ENCODE assay signal across 18 mouse cellular contexts in genomic region chr1:154112500-154112899, GRCm38 (mm10).
DNase-seq lines count a peak whose midpoint lies in the region; ATAC-seq and TF ChIP-seq lines count a peak whose summit lies in the region.
"Had no signal": no experiment of that assay in that cellular context is flagged by ENCODE, and none has a peak within 500 bp of the region (broad histone marks: within the 10 kb centered on the region; RNA-seq: fewer than 3 reads in every experiment).

No protein-coding gene starts in this region.

- H3K27me3 ChIP-seq in heart, adult 2 months (ENCODE audit: control insufficient read depth, insufficient read depth, low read length), result no peaks in the 10 kb centered on the region
- no peaks in the 10 kb centered on the region for H3K27me3 ChIP-seq in hindbrain, embryonic 11.5 days (ENCODE audit: control insufficient read depth, insufficient read depth, low read length)
- H3K27me3 ChIP-seq in forebrain, embryonic 13.5 days, result no peaks in the 10 kb centered on the region
- H3K27me3 ChIP-seq: kidney, embryonic 15.5 days; limb, embryonic 15.5 days; neural tube, embryonic 12.5 days had no signal

- intact Hi-C loops in heart, adult 2 months (cut with DNase I), result no loop called here
- intact Hi-C loops in heart, postnatal 36 days (cut with DNase I), result no loop called here

- TF ChIP-seq POLR2A in heart, adult 2 months (IDR thresholded peaks at IDR 0.05; ENCODE audit: insufficient read depth, low read depth, low read length), result no peak

- no peak for ATAC-seq in hindbrain, embryonic 11.5 days (ENCODE audit: low FRiP score)
- no peak for ATAC-seq in forebrain, embryonic 13.5 days
- ATAC-seq: CD4-positive, CD25-positive, alpha-beta regulatory T cell, adult 4 months; forebrain, embryonic 14.5 days; liver, postnatal 0 days had no signal

- WGBS in heart, adult 2 months, result 47% methylated on average over 3 of the region's 3 CpGs
- 75% methylated on average over 3 of the region's 3 CpGs for WGBS in hindbrain, embryonic 11.5 days
- 86% methylated on average over 3 of the region's 3 CpGs for WGBS in forebrain, embryonic 13.5 days

- no peak overlapping the region for H3K9ac ChIP-seq in heart, adult 2 months (ENCODE audit: low read depth, low read length)
- H3K9ac ChIP-seq in hindbrain, embryonic 11.5 days (ENCODE audit: low read depth, low read length), result no peak overlapping the region
- no peak overlapping the region for H3K9ac ChIP-seq in forebrain, embryonic 13.5 days
- H3K9ac ChIP-seq: kidney, embryonic 15.5 days; limb, embryonic 15.5 days; liver, postnatal 0 days; neural tube, embryonic 12.5 days had no signal

- no peak overlapping the region for H3K4me3 ChIP-seq in heart, adult 2 months
- no peak overlapping the region for H3K4me3 ChIP-seq in hindbrain, embryonic 11.5 days (ENCODE audit: low read depth, low read length)
- no peak overlapping the region for H3K4me3 ChIP-seq in forebrain, embryonic 13.5 days
- H3K4me3 ChIP-seq: heart, embryonic 10.5 days; kidney, embryonic 15.5 days; limb, embryonic 15.5 days; neural tube, embryonic 12.5 days had no signal

- no peaks in the 10 kb centered on the region for H3K36me3 ChIP-seq in heart, adult 2 months (ENCODE audit: control insufficient read depth, insufficient read depth, low read length)
- H3K36me3 ChIP-seq in hindbrain, embryonic 11.5 days (ENCODE audit: control insufficient read depth, insufficient read depth, low read length), result no peaks in the 10 kb centered on the region
- no peaks in the 10 kb centered on the region for H3K36me3 ChIP-seq in forebrain, embryonic 13.5 days (ENCODE audit: poor library complexity, severe bottlenecking)
- H3K36me3 ChIP-seq: heart, embryonic 10.5 days; kidney, embryonic 15.5 days; limb, embryonic 15.5 days; neural tube, embryonic 12.5 days had no signal

- H3K27ac ChIP-seq in heart, adult 2 months, result no peak overlapping the region
- no peak overlapping the region for H3K27ac ChIP-seq in hindbrain, embryonic 11.5 days (ENCODE audit: low read depth, low read length)
- no peak overlapping the region for H3K27ac ChIP-seq in forebrain, embryonic 13.5 days
- H3K27ac ChIP-seq: heart, embryonic 10.5 days; kidney, embryonic 15.5 days; limb, embryonic 15.5 days; neural tube, embryonic 12.5 days had no signal

- no peaks in the 10 kb centered on the region for H3K79me2 ChIP-seq in heart, adult 2 months (replicated peaks; ENCODE audit: control insufficient read depth, insufficient read depth, low read length)

- no peak overlapping the region for H3K4me2 ChIP-seq in hindbrain, embryonic 11.5 days (replicated peaks; ENCODE audit: low read depth, low read length)
- H3K4me2 ChIP-seq in forebrain, embryonic 13.5 days, result no peak overlapping the region
- H3K4me2 ChIP-seq: kidney, embryonic 15.5 days; limb, embryonic 15.5 days; neural tube, embryonic 12.5 days had no signal

- H3K4me1 ChIP-seq in heart, adult 2 months (ENCODE audit: control insufficient read depth, insufficient read depth, low read length), result peaks cover 3% of the 10 kb centered on the region
- H3K4me1 ChIP-seq in hindbrain, embryonic 11.5 days (replicated peaks; ENCODE audit: control insufficient read depth, insufficient read depth, low read length), result no peaks in the 10 kb centered on the region
- H3K4me1 ChIP-seq in forebrain, embryonic 13.5 days, result peaks cover 6% of the 10 kb centered on the region; the same call in 1 of the 2 replicates
- H3K4me1 ChIP-seq: neural tube, embryonic 12.5 days had no signal

- no peak for TF ChIP-seq EP300 in heart, adult 2 months (IDR thresholded peaks at IDR 0.05; ENCODE audit: insufficient read depth, low read depth, low read length)

- DNase-seq in heart, adult 2 months, result peak; percentile 21 to 30
- no peak for DNase-seq in heart, postnatal 36 days
- peak; percentile 25 for DNase-seq in right cerebral cortex, adult 18-20 months
- DNase-seq in right cerebral cortex, postnatal 14 days, result no peak
- peak; percentile 65 for DNase-seq in lung, postnatal 10 days
- no peak for DNase-seq in hindbrain, embryonic 11.5 days (ENCODE audit: low spot score)
- DNase-seq: cerebellum, adult 11 months; cerebellum, postnatal 25 days; heart, postnatal 4 days; liver, postnatal 0 days; thymus, adult 2 months had no signal

- no peak for TF ChIP-seq CTCF in heart, adult 2 months (IDR thresholded peaks at IDR 0.05)

- H3K9me3 ChIP-seq in hindbrain, embryonic 11.5 days (ENCODE audit: control insufficient read depth, low read length), result no peaks in the 10 kb centered on the region
- H3K9me3 ChIP-seq in forebrain, embryonic 13.5 days (replicated peaks), result no peaks in the 10 kb centered on the region
- H3K9me3 ChIP-seq: heart, embryonic 10.5 days; kidney, embryonic 15.5 days; limb, embryonic 15.5 days; neural tube, embryonic 12.5 days had no signal

Comparison
In these comparisons a context has a peak if more than half of its experiments do, and no peak if none do; other contexts are left out.
1. DNase-seq: peak in heart, adult 2 months (2 of 2), right cerebral cortex, adult 18-20 months (single experiment) and lung, postnatal 10 days (single experiment); none in heart, postnatal 36 days (0 of 2), right cerebral cortex, postnatal 14 days (single experiment) and hindbrain, embryonic 11.5 days (single experiment).